Mouse (Mus musculus) heart, postnatal 25 days (tissue): ENCODE measurements at regions not wholly inside any gene's neighbourhood (a gene's known extent, or its start where the extent isn't known, plus 50 kb on each side); places are given as distances from the start of the nearest gene placed in this dataset.
"Not testable (repeated sequence)": the region's sequence is repeated elsewhere in the genome, so short reads cannot be mapped to it uniquely, and the experiment has no call there.

Source experiments
- DNase-seq: peaks from one replicate; pipeline ENCODE4 v3.0.0; 2022; ENCODE audit warnings: low spot score
- intact Hi-C: fragments of 180-260 bp; cut with DNase I; formaldehyde crosslinking; loops from one replicate; pipeline ENCODE4 v1.15.1; 2025

DNA sequence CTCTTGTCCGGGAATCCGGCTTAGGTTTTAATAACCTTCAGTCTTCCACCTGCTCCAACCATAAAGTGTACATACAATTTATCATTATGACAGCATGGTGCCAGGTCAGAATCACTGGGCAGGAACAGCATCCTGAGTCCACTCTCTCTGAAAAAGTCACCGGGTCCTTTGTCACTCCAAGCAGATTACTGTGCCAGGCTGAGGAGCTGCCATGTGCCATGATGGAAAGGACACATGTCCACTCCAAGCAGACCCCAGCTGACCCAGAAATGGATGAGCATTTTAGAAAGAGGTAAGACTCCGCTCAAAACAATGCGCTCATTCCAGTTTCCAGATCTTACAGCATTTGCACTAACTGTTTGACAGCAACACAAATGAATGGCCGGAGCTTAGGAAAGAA lies 172.4 kb upstream of the Arglu1 start:
- no peak for DNase-seq
- intact Hi-C loops: no loop called here

GRCm38 (mm10) chr8:8861331-8861940 lies 171.1 kb upstream of the Arglu1 start:
- no peak for DNase-seq

DNA sequence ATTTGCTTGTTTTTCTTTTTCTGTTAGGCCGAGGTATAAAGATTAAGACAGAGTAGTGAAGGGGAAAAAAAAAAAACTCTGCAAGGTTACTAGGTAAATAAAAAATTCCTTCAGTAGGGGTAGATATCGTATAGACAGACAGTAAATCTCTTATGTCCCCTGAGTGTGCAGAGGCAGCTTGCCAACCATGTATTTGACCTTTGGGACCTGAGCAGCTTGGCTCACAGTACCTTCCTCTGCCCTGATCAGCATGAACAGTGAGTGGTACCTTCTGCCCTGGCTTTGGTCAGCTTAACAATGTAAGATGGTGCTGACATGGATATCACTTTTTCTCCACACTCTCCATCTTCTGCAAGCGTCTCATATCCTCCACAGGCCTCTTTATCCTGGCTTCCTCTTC lies 168.3 kb upstream of the Arglu1 start:
- DNase-seq: no peak
- intact Hi-C loops: no loop called here

More at GRCm38 (mm10) chr8:8861331-8861940, 171.1 kb upstream of the Arglu1 start:
- intact Hi-C loops: no loop called here

- DNase-seq: no peak
- intact Hi-C loops: loop anchor here (5.0 kb wide), 1 partner anchor 59 kb away; no protein-coding TSS in a partner anchor
Observed at GRCm38 (mm10) chr8:8852656-8853366, 162.5 kb upstream of the Arglu1 start.

DNA sequence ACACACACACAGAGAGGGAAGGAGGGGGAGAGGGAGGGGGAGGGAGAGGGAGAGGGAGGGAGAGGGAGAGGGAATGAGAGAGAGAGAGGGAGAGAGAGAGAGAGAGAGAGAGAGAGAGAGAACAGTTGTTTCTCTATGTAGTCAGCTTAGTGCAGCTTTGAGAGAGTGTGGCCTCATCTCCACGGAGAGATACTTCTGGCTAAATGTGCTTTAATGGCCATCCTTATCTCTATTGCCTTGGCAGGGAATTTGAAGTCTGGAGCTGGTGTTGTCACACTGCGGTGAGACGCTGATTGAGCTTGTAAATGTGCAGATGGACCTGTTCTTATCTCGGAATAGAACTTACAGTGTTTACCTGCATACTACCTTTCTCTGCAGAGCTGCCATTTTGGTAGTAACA lies 160.9 kb upstream of the Arglu1 start:
- no peak for DNase-seq
- intact Hi-C loops: loop anchor here (5.0 kb wide), 1 partner anchor 61 kb away; no protein-coding TSS in a partner anchor

DNA sequence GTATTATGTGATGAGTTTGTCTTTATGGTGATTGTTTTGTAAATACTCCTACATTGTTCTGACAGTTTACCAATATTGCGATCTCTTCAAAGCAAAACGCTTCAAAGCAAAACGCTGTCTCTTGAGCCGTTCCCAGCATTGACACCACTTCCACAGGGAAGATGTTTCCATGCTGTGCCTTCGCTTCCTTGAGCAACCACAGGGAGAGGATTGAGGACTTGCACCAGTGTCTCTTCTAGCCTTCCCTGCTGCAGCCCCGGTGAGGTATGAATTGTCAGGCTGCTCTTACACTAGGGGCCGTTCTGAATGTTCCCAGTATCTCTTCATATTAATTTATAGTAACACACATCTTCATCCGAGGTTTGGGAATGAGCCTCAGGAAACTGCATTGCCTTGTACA lies 160.4 kb upstream of the Arglu1 start:
- intact Hi-C loops: loop anchor here (5.0 kb wide), 1 partner anchor 62 kb away; no protein-coding TSS in a partner anchor
- no peak for DNase-seq

DNA sequence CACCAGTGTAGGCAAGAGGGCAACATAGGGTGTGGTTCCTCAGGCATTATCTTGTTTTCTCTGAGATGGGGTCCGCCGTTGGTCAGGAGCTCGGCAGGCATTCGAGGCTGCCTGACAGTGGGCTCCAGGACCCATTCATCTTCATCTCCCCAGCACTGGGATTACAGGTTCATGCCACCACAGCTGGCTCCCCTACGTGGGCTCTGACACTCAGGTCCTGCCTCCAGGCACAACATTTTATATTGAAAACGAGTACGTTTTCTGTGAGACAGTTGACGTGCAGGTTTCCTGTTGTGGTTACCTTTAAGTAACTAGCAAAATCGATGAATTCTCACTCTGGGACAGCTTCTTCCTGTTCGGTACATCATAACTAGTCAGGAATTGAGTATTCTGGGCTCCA lies 157.3 kb upstream of the Arglu1 start:
- DNase-seq: no peak
- intact Hi-C loops: no loop called here

DNA sequence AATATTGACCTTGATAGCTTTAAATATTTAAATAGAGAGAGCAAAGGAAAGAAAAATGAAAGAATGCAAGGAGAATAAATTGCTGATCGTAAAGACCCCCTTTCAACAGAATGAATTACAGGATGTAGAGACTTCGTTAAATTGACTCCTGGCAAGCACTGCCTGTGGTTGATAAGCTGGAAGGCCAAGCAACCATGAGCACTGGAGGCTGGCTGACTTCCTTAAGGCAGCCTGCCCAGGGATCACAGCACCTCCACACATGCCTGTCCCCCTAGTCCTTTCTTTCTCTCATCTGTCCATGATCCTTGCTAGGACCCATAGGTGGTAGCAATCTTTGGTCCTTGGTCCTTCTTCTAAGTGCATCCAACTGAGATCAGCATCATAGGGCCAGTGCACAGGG lies 152.0 kb upstream of the Arglu1 start:
- DNase-seq: no peak
- intact Hi-C loops: no loop called here

GRCm38 (mm10) chr8:8836166-8836565 lies 145.8 kb upstream of the Arglu1 start:
- DNase-seq, intact Hi-C loops: not testable (repeated sequence)

DNA sequence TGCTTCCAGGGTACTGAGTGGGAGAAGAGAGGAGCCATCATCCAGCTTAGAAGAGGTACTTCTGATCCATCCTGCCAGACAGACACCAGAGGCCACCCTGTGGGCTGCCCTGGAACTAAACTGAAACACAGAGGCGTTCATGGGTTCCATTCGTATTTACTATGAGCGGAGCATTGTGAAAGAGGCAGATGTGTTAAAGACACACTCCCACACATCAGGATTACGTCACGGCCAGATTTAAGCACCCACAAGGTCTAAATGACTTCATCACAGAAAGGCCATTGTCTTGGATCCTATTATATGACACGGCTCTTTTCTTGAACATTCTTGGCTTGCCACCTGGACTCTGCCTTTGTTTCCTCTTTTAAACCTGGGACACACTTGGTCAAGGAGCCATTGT lies 141.0 kb upstream of the Arglu1 start:
- DNase-seq: no peak
- intact Hi-C loops: no loop called here

GRCm38 (mm10) chr8:8829230-8829629 lies 138.9 kb upstream of the Arglu1 start:
- DNase-seq: no peak
- intact Hi-C loops: no loop called here

- no peak for DNase-seq
- intact Hi-C loops: no loop called here
Observed at GRCm38 (mm10) chr8:8827555-8827954, 137.2 kb upstream of the Arglu1 start.

DNA sequence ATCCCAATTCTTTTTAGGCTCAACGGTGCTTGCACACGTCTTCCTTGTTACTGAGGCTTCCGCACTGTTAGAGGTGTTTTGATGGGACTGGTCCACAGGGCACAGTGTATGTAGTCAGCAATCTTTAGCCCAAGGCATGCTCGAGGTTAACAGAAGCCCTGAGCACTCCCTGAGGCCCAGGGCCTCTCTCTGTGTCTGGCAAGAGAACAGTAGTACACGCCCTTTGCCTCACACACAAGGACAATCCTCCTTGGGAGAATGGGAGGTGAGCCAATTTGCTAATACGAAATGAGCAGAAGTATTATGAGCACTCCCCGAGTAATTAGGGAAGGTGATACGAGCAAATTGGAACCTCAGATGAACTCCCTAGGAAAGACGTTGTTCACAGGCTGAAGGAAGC lies 136.5 kb upstream of the Arglu1 start:
- intact Hi-C loops: no loop called here
- DNase-seq: peak; percentile 35

GRCm38 (mm10) chr8:8824886-8825285 lies 134.6 kb upstream of the Arglu1 start:
- intact Hi-C loops: no loop called here
- DNase-seq: no peak

DNA sequence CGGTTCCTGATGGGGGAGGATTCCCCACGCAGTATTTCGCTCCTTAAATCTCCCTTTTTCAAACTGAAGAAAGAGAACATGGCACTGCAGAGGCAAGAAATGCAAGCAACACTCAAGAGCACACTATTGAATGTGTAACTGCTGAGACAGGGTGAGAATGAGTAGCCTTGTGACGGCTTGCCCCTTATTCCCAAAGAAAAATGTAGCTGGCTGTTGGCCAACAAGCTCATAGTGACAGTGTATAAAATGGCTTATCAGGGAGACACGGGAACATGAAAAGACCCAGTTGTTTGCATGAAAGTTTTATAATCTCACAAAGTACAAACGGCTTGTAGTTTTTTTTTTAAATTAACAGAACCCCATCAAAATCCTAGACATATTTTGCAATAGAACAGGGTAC lies 130.8 kb upstream of the Arglu1 start:
- DNase-seq: no peak
- intact Hi-C loops: no loop called here

GRCm38 (mm10) chr8:8820614-8821013 lies 130.3 kb upstream of the Arglu1 start:
- intact Hi-C loops: no loop called here
- DNase-seq: no peak

DNA sequence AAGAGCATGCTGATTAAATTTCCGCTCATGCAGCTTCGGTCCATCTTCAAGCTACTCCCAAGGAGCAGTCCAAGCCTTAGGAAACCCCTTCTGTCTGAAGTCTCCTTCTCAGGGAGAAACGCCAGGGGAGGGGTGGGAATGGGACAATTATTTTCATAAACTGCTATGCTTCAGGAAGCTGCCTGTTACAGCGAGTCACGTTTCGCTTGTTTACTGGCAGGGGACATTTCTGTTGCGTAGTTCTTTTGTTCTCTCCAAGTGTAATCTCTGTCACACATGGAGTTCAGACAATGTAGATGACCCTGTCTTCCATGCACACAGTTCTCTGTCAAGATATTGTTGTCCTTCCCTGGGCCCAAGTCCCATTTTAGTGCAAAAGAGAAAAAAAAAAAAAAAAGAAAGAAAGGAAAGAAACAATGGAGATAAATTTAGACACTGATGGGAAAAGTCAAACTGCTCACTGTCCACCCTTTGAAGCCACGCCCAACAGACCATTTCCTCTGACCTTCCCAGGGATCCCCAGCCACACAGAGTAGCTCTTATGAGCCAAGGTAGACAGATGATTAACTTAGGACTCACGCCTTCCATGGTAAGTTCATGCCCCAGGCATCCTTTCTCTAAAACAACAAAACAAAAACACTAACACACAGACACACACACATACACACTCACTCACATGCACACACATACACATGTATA lies 129.1 kb upstream of the Arglu1 start:
- intact Hi-C loops: loop anchor here (1.0 to 5.0 kb wide), 3 partner anchors 47 to 157 kb away; partner anchors contain the start of gene Efnb2
- no peak for DNase-seq

- intact Hi-C loops: no loop called here
Observed at GRCm38 (mm10) chr8:8812807-8813167, 122.5 kb upstream of the Arglu1 start.

DNA sequence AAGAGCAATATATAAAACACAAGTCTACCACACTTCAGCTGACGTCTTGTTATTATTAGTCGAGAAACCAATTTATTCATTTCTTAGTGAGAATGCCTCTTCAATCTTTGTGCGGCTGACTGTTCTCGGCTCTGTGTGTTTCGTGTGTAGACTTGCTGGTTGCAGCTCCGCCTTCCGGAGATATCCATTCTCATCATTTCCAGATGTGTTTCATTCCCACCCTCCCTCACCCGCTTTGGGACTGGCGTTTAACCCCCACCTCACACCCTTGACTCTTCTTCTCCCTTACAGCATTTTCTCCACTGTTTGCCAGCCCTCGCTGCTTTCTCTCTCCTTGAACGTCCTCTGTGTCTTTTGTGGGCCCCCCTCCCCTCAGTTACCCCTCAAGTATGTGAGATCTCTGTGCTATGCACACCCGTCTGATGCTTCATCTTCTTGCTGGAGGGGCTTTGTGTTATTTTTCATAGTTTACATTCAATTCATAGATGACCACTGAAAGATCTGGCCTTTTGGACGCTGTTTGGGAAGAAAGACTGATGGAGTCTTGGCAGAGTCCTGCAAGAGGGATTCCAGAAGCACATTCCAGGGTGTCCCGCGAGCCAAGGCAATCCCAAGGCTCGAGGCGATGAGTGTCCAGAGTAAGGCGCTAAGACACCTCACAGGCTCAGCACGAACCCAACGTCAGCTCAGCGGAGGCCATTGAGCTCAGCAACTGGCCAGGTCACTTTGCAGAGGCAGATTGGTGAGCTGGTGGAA lies 121.9 kb upstream of the Arglu1 start:
- no peak for DNase-seq
- intact Hi-C loops: no loop called here

More at GRCm38 (mm10) chr8:8812807-8813167, 122.5 kb upstream of the Arglu1 start:
- no peak for DNase-seq

GRCm38 (mm10) chr8:8810928-8811327 lies 120.6 kb upstream of the Arglu1 start:
- intact Hi-C loops: no loop called here
- DNase-seq: no peak
